Mouse (Mus musculus): ENCODE measurements at regions not wholly inside any gene's neighbourhood (a gene's known extent, or its start where the extent isn't known, plus 50 kb on each side); places are given as distances from the start of the nearest gene placed in this dataset.

GRCm38 (mm10) chr13:44231868-44232715, 447.5 kb downstream of the Cd83 start:
- in situ Hi-C loops (cut with MboI, MseI) = no loop called here

GRCm38 (mm10) chr13:44232716-44233051, 448.1 kb downstream of the Cd83 start:
- in situ Hi-C loops (cut with MboI, MseI) = no loop called here

- in situ Hi-C loops (cut with MboI, MseI) = no loop called here
Observed at GRCm38 (mm10) chr13:44234241-44234640, 449.7 kb downstream of the Cd83 start.

- in situ Hi-C loops (cut with MboI, MseI) = no loop called here
Observed at GRCm38 (mm10) chr13:44235236-44235635, 450.7 kb downstream of the Cd83 start.

DNA sequence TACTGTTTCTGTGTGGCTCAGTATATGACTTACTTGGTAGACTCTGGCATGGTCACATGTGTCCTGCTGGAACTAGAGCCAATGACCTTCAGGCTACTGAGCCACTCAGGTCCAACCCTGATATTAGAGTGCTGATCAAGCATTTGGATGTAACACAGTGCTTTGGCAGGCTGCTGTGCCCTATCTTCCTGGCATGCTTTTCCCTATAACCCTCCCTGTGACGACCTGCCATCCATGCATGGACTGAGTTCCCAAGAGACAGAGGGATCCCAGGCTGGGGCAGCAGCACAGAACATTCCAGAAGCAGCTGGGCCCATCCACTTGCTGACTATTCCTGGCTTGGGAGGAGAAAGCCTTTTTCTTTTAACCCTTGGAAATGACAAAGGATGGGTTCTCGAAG, 451.4 kb downstream of the Cd83 start:
- in situ Hi-C loops (cut with MboI, MseI) = no loop called here

- in situ Hi-C loops (cut with MboI, MseI) = no loop called here
Observed at GRCm38 (mm10) chr13:44238308-44238707, 453.7 kb downstream of the Cd83 start.

DNA sequence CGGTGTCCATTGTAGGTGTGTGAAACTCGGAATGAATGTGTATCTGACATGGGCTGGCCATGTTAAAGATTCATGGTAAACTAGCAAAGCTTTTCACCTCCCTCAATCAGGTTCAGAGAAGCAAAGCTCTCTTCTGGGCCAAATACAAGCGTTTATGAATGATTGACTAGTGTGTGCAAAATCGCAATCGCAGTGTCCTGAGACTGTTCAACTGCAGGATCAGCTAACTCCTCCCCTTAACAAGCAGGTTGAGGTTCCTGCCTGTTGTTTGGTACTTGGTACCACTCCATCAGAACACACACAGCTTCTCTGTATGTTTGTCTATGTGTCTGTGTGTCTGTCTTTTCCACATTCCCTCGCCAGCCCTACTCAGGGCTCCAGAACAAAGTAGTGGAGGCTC, 458.6 kb downstream of the Cd83 start:
- in situ Hi-C loops (cut with MboI, MseI) = loop anchor here in 1 of 2 experiments (5.0 kb wide), 1 partner anchor 49 kb away; no protein-coding TSS in a partner anchor

DNA sequence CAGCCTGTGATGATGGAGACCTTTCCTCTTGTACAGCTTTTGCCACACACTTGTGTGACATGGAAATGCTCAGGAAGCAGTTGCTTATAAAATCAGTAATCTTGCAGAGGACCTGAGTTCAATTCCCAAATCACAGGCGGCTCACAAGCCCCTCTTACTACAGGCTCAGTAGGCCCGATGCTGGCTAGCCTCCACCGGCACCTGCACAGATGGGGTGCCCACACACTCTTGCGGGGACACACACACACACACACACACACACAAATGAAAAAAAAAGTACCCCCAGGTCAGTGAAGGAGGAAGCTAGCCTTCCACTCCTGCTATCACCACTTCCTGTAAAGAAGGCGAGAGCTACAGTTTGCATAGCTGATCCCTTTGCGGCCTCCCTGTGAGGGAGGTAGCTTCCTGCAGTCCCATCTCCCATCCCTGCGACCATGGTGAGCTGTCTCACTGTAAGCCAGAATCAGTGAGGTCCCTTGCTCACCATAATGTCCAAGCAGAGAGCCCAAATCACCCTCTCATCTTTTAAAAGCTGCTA, 462.2 kb downstream of the Cd83 start:
- in situ Hi-C loops (cut with MboI, MseI) = no loop called here

DNA sequence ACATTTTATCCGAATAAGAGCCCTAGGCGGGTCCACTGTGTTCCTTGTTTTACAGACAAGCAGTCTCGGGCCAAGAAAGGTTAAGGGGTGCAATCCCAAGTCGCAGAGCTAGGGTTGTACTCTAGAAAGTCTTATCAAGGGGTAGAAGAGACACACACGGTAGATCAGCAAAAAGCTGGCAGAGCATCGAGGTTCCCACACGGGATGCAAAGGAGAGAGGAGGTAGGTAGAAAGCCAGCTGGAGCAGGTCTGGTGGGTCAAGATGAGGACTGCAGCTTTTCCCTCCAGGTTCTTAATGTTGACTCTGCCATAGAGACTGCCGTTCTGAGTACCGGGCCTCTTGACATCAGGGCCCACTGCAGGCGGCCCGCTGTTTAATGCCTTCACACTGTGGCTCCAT, 463.3 kb downstream of the Cd83 start:
- in situ Hi-C loops (cut with MboI, MseI) = no loop called here

DNA sequence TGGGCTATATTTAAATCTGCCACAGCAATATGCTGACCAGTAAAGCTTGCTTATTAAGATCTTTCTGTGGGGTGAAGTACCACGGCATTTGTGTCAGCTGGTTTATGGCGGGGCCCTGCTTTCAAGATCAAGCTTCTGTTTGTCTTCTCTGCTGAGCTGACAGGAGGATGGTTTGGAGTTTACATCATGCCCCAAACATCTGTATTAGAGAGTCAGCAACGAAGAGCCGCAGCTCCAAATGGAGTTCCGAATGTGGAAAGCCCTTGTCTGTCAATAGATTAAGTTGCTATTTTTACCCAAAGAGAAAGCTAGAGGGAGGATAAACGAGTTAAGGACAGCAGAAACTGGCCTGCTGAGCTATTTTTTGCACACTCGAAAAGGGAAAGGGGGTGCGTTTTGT, 463.8 kb downstream of the Cd83 start:
- in situ Hi-C loops (cut with MboI, MseI) = no loop called here

DNA sequence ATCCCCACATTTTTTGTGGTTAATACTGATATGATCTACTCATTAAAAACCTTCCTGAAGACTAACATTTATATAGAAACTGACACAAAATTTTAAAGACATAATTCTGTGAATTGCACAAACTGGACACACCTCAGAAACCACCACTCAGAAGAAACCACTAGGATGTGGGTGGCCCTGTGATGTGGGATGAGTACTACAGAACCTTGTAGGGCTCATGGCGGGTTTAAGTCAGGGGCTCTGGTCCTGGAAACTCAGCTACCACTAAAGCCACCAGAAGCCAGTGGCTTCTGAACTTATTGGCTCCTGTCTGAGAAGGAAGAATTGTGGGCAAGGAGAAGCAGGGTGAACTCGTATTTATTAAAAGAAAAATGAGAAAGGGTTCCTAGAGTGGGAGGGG, 464.5 kb downstream of the Cd83 start:
- in situ Hi-C loops (cut with MboI, MseI) = no loop called here

- in situ Hi-C loops (cut with MboI, MseI) = no loop called here
Observed at GRCm38 (mm10) chr13:44250474-44251201, 466.1 kb downstream of the Cd83 start.

DNA sequence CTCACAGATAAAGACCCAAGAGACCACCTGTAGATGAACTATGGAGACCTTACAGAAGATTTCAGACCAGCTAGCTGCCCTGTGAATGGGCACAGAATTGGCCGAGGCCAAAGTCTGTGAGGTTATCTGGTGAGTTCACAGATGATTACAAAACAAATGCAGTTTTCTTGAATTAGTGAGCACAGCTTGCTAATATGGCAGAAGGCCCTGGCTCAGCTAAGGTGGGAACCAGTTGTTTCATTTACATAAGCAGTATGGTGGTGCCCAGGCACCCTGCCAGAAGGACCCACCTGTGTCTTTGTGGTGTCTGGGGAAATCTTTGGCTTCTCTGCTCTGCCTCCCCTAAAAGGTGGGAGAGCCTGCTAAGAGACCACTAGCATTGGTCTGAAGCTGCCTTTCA, 466.9 kb downstream of the Cd83 start:
- in situ Hi-C loops (cut with MboI, MseI) = no loop called here

GRCm38 (mm10) chr13:44252496-44252895, 467.9 kb downstream of the Cd83 start:
- in situ Hi-C loops (cut with MboI, MseI) = no loop called here

DNA sequence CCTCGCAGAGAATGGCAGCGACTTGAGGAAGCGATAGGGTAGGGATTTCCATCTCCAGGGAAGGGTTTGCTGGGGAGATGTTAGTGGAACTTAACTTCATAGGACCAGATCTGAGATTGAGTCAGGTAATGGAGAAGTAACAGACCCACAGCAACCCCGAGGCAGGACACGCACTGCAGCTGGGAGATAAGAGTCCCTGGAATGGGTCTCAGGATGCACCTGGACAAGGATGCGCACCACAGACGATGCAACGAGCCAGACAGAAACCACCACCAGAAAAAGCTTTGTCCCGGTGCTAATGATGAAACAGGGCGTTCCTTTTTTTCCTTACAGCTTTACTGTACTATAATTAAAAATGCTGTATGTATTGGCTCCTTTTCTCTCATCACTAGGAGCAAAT, 470.9 kb upstream of the Jarid2 start:
- in situ Hi-C loops (cut with MboI, MseI) = no loop called here

DNA sequence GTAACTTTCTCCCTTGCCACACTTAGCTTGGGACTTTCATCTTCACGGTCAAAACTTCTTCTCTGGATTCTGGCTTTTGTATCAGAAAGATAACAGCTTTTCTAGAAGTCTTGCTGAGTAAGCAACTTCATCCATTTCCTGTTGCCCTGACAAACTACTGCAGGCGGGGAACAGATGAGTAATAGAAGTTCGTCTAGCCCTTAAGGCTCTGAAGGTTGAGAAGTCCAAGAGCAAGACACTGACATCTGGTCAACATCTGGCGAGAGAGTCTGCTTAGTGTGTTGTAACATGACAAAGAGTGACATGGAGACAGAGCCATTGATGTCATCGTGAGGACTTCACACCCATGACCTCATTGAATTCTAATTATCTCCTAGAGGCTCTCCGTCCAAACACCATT, 469.2 kb upstream of the Jarid2 start:
- in situ Hi-C loops (cut with MboI, MseI) = no loop called here

- in situ Hi-C loops (cut with MboI, MseI) = no loop called here
Observed at GRCm38 (mm10) chr13:44260637-44261333, 468.5 kb upstream of the Jarid2 start.

DNA sequence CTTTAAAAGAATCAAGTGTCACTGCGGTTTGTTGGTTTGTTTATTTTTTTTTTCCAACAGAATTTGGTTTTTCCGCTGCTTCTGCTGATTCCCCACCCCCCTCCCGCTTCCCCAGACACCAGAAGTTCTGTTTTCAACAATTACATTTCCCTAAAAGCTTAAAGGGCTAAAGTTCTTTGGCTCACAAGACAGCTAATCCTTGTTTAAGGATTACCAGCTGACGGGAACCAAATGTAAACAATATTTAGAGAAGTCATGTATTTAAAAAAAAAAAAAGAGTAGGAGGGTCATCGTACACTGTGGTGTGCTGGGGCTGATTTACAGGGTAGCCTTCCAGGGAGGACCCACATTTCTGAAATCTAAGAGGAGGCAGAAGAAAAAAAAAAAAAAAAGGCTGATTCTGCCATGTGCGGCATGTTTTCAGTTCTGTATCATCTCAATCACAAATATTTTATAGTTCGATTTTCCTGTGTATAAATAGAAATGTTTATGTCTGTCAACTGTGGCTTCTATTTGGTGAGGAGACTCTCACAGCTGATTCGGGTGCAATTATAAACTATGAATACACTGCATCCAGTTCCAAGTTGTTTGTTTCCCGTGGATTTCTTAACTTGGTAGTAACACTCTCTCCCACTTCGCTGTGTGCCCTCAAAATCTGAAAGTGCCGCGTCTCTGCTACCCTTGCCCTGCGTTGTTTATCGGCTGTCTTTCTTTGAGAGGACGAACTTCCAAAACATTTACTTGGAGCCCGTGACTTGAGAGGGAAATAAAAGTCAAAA, 456.3 kb upstream of the Jarid2 start:
- in situ Hi-C loops (cut with MboI, MseI) = no loop called here

- in situ Hi-C loops (cut with MboI, MseI) = no loop called here
Observed at GRCm38 (mm10) chr13:44277952-44278351, 451.3 kb upstream of the Jarid2 start.

- in situ Hi-C loops (cut with MboI, MseI) = no loop called here
Observed at GRCm38 (mm10) chr13:44279036-44279435, 450.2 kb upstream of the Jarid2 start.

- in situ Hi-C loops (cut with MboI, MseI) = no loop called here
Observed at GRCm38 (mm10) chr13:44280296-44280695, 449.0 kb upstream of the Jarid2 start.

All from T-helper 17 cell (primary cell).